Mouse (Mus musculus) heart, embryonic 12.5 days (tissue): Measurements from ENCODE around the gene A230050P20Rik. TPM values are rescaled to one million over a fixed set of nuclear protein-coding genes. Genes with fewer than 3 reads are reported as not detected.

ENCODE experiments used
- ATAC-seq: fragments of 200-750 bp; cut with Nextera tagmentation; 2 replicates; pipeline ENCODE4 v1.8.0; 2017; ENCODE audit warnings: moderate TSS enrichment, moderate library complexity; ENCODE audit not compliant: insufficient number of reproducible peaks, low FRiP score
- H3K27ac ChIP-seq: fragments of 300-500 bp; sonication (generic); 2 replicates; pipeline ENCODE4 v1.5.1; 2016; ENCODE audit warnings: mild to moderate bottlenecking, moderate library complexity; ENCODE audit not compliant: poor library complexity, severe bottlenecking
- H3K27me3 ChIP-seq: fragments of 300-500 bp; sonication (generic); replicated peaks from 2 replicates; pipeline ENCODE4 v1.6.1; 2016; ENCODE audit warnings: mild to moderate bottlenecking, moderate library complexity
- H3K36me3 ChIP-seq: fragments of 300-500 bp; sonication (generic); 2 replicates; pipeline ENCODE4 v1.6.1; 2016; ENCODE audit warnings: mild to moderate bottlenecking, moderate library complexity
- H3K4me1 ChIP-seq: fragments of 300-500 bp; sonication (generic); replicated peaks from 2 replicates; pipeline ENCODE4 v1.6.1; 2016; ENCODE audit warnings: mild to moderate bottlenecking
- H3K4me2 ChIP-seq: fragments of 300-500 bp; sonication (generic); 2 replicates; pipeline ENCODE4 v1.6.1; 2016; ENCODE audit warnings: mild to moderate bottlenecking, moderate library complexity
- H3K4me3 ChIP-seq: fragments of 300-500 bp; sonication (generic); 2 replicates; pipeline ENCODE4 v1.5.1; 2016; ENCODE audit warnings: mild to moderate bottlenecking
- H3K9ac ChIP-seq: fragments of 300-500 bp; sonication (generic); 2 replicates; pipeline ENCODE4 v1.6.1; 2016; ENCODE audit warnings: mild to moderate bottlenecking, moderate library complexity
- H3K9me3 ChIP-seq: fragments of 300-500 bp; sonication (generic); replicated peaks from 2 replicates; pipeline ENCODE4 v1.6.1; 2016; ENCODE audit warnings: mild to moderate bottlenecking, moderate library complexity
- WGBS: fragments of 180-500 bp; shearing (Covaris S2); methylation state at CpG from one replicate; pipeline ENCODE4 v1.1.7; 2016; 5-methylcytosine and 5-hydroxymethylcytosine counted together
- polyA plus RNA-seq: library from polyadenylated mRNA; unstranded; fragments of >200 nt; fragmentation: Nextera tagmentation; extraction: Ambion mirVana; gene quantifications from 2 replicates; pipeline ENCODE4 v1.2.1, GENCODE M21; 2016

A230050P20Rik gene
- polyA plus RNA-seq, 1 experiment from 2014 or later: 7.1 TPM

DNA sequence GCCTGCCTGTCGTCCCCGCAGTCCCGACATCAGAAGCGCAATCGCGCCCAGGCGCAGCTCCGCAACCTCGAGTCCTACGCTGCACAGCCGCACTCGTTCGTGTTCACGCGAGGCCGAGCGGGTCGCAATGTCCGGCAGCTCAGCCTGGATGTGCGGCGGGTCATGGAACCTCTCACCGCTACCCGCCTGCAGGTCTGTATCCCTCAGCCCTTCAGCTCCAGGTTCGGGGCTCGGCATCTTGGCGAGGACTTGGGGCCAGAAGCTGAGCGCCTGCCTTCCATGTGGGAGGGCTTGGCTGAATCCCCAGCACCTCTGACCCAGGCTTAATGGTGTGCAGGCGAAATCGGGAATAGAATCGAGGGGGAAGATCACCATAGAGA lies 19.9 kb downstream of the A230050P20Rik start:
- H3K4me3 ChIP-seq: peak overlapping the region; percentile 87
- WGBS: 0% methylated on average over 30 of the region's 30 CpGs
- peaks cover 42% of the 10 kb centered on the region for H3K36me3 ChIP-seq
- 0 out of 2 replicates have a peak, but pooled peaks cover 6% of the 10 kb centered on the region for H3K9me3 ChIP-seq
- H3K4me1 ChIP-seq: peaks cover 8% of the 10 kb centered on the region
- H3K4me2 ChIP-seq: peak overlapping the region; percentile 74
- H3K27me3 ChIP-seq: no peaks in the 10 kb centered on the region
- H3K27ac ChIP-seq: peak overlapping the region; percentile 84; the same call in 1 of the 2 replicates
- ATAC-seq: peak; percentile 33
- peak overlapping the region; percentile 88 for H3K9ac ChIP-seq

DNA sequence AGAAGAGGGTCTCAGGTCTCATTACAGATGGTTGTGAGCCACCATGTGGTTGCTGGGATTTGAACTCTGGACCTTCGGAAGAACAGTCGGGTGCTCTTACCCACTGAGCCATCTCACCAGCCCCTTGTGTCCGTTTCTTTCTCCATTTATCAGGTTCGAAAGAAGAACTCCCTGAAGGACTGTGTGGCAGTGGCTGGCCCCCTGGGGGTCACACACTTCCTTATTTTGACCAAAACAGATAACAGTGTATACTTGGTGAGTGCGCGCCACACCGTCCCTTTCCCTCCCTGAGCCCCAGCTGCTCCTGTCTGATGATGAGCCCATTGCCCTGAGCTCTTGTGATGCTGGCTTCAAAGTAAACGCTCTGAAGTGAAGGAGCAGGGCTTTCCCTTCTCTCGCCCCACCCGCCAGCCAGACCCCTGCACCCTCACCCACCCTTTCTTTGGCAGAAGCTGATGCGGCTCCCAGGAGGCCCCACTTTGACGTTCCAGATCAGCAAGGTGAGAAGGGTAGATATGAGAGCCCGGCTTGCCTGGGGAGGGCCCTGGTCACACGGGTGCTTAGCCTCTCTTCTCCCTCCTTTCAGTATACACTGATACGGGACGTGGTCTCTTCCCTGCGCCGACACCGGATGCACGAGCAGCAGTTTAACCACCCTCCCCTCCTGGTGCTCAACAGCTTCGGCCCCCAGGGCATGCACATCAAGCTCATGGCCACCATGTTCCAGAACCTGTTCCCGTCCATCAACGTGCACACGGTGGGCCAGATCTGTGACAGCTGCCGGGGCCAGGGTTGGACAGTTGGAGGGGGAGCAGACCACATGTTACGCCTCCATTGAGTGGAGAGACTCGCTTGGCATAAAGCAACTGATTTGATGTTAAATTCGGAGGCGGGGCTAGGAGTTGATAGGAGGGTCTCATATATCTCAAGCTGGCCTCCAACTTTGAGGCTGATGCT lies 21.0 kb downstream of the A230050P20Rik start:
- Histone ChIP-seq H3K4me2 (peak overlapping the region; percentile 74), H3K4me3 (peak overlapping the region; percentile 87), H3K9ac (0 out of 2 replicates have a peak overlapping the region, but pooled peaks have one; percentile 2), H3K27me3 (no peaks in the 10 kb centered on the region), H3K4me1 (peaks cover 8% of the 10 kb centered on the region), H3K36me3 (peaks cover 53% of the 10 kb centered on the region), H3K9me3 (0 out of 2 replicates have a peak, but pooled peaks cover 6% of the 10 kb centered on the region), H3K27ac (no peak overlapping the region)
- no peak for ATAC-seq
- WGBS: 75% methylated on average over 29 of the region's 29 CpGs

DNA sequence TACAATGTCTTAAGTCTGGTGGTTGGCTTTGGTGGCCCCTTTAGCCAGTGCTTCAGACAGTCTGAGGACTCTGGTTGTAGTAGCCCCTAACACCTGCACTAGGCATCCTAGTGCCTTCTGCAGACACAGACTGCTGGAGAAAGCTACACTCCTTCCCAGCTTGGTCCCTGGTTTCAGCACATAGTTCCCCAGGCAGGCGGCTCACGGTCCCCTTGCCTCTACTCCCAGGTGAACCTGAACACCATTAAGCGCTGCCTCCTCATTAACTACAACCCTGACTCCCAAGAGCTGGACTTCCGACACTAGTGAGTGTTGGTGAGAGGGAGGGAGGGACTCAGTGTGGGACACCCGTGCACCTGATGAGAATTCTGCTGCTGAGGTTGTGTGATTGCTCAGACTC lies 22.0 kb downstream of the A230050P20Rik start:
- no peak overlapping the region for H3K9ac ChIP-seq
- no peak overlapping the region for H3K27ac ChIP-seq
- H3K27me3 ChIP-seq: no peaks in the 10 kb centered on the region
- H3K4me3 ChIP-seq: no peak overlapping the region
- H3K36me3 ChIP-seq: peaks cover 62% of the 10 kb centered on the region
- ATAC-seq: no peak
- WGBS: 90% methylated on average over 5 of the region's 5 CpGs
- peaks cover 8% of the 10 kb centered on the region for H3K4me1 ChIP-seq
- H3K9me3 ChIP-seq: no peaks in the 10 kb centered on the region
- H3K4me2 ChIP-seq: no peak overlapping the region

DNA sequence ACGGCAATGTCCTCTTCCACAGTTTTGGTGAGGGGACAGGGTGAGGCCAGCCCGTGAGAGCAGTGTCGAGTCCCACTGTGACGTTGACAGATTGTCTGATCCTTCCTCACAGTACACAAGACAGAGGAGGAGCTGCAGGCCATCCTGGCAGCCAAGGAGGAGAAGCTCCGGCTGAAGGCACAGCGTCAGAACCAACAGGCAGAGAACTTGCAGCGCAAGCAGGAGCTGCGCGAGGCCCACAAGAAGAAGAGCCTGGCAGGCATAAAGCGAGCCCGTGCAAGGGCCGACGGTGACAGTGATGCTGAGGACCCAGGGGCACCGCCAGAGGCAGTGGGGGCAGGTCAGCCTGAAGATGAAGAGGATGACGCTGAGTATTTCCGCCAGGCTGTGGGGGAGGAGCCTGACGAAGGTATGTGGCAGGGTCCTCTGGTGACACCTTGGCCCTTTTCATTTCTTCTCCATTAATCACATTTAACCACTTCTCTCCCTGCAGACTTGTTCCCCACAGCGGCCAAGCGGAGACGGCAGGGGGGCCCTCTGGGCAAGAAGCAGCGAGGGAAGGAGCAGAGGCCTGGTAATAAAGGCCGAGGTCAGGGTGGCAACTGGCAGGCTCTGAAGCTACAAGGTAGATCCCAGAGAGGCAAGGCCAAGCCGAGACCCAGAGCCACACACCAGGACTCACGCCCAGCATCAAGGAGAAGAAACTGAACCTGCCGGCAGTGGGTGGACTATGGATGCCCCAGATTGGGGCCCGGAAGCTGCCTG lies 23.1 kb downstream of the A230050P20Rik start:
- Histone ChIP-seq H3K4me2 (no peak overlapping the region), H3K4me1 (peaks cover 8% of the 10 kb centered on the region), H3K27ac (no peak overlapping the region), H3K9ac (no peak overlapping the region), H3K27me3 (no peaks in the 10 kb centered on the region), H3K4me3 (no peak overlapping the region), H3K9me3 (no peaks in the 10 kb centered on the region), H3K36me3 (peaks cover 72% of the 10 kb centered on the region)
- ATAC-seq: no peak
- WGBS: 78% methylated on average over 26 of the region's 26 CpGs

DNA sequence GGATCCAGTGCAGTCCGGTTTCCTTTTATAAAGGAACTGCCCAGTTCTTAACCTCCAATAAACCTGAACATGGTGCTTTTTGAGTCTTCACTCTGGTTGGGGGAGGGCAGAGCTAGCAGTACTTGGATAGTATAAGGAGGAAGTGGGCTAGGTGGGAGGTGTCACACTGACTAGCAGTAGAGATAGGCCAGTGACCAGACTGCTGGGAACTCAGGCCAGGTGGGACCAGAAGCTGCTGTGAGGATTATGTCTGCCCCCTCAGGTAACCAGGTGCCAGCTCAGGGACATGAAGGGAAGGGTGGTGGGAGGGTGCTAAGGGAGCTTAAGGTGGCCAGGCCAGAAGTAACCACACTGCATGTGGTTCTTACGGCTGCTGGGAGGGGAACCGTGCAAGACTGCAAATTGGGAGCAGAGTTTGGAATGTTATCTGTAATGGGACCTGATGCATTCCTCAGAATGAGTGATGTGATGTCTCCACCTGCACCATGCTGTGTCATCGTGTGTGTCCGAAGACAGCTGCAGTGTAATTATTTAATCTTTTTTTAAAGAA lies 23.7 kb downstream of the A230050P20Rik start:
- Histone ChIP-seq H3K9ac (no peak overlapping the region), H3K4me3 (no peak overlapping the region), H3K4me1 (peaks cover 13% of the 10 kb centered on the region), H3K27ac (no peak overlapping the region), H3K36me3 (peaks cover 79% of the 10 kb centered on the region), H3K9me3 (no peaks in the 10 kb centered on the region), H3K4me2 (no peak overlapping the region), H3K27me3 (no peaks in the 10 kb centered on the region)
- 61% methylated on average over 5 of the region's 5 CpGs for WGBS
- no peak for ATAC-seq

DNA sequence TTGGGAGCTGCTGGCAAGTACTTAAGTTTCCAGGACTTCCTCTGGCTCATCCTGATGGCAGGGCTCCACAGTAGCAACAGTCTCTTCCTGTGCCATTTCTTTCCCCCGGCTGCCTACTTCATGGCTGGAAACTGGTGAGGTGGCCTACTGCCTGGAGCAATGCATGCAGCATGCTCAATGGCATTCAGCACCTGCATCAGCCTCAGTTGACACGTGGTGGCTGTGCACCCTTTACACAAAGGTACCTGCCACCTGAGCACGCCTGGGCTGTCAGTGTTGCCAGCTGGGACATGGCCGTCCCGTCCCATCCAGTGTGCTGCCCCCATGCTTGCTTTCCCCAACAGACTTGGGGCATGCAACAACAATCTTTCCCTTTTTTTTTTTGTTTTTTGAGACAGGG lies 24.6 kb downstream of the A230050P20Rik start:
- WGBS: 61% methylated on average over 5 of the region's 5 CpGs
- Histone ChIP-seq H3K36me3 (peaks cover 80% of the 10 kb centered on the region), H3K27me3 (no peaks in the 10 kb centered on the region), H3K9ac (no peak overlapping the region), H3K27ac (no peak overlapping the region), H3K9me3 (no peaks in the 10 kb centered on the region), H3K4me3 (no peak overlapping the region), H3K4me1 (peaks cover 20% of the 10 kb centered on the region), H3K4me2 (no peak overlapping the region)
- no peak for ATAC-seq

DNA sequence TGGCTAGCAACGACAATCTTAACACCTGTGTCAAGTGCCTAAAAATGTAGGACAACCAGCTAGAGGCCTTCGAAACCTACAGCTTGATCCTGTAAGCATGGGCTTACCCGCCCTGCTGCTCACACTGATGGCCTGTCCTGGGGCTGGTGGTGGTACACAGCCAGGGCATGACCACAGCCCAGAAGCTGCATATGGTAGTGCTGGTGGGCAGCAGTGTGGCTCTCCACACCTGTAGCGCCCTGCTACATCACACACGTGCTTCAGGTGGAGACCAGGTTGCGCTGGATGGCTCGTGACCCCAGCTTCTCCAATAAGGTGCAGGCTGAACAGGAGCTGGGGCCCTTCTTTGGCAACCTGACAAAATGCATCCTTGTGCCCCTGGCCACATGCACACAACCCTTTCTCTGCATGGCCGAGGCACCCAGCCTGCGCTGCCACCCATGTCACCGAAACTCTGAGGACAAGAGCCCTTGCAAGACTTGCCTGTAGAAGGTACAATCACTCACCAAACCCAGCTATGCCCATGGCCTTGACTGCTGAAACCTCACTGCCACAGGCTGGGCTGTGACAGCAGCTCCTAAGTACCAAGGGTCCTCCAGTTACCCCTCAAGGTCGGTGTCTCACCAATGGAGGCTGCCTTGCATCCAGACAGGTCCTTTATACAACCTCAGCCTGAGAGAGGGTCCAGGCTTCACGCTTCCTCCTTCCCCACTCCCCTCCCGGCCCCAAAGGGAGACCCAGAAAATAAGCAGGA lies 25.3 kb downstream of the A230050P20Rik start:
- H3K27ac ChIP-seq: no peak overlapping the region
- no peak overlapping the region for H3K4me2 ChIP-seq
- peaks cover 20% of the 10 kb centered on the region for H3K4me1 ChIP-seq
- H3K9me3 ChIP-seq: no peaks in the 10 kb centered on the region
- peaks cover 80% of the 10 kb centered on the region for H3K36me3 ChIP-seq
- H3K4me3 ChIP-seq: no peak overlapping the region
- WGBS: 85% methylated on average over 13 of the region's 13 CpGs
- H3K9ac ChIP-seq: no peak overlapping the region
- ATAC-seq: no peak
- no peaks in the 10 kb centered on the region for H3K27me3 ChIP-seq

DNA sequence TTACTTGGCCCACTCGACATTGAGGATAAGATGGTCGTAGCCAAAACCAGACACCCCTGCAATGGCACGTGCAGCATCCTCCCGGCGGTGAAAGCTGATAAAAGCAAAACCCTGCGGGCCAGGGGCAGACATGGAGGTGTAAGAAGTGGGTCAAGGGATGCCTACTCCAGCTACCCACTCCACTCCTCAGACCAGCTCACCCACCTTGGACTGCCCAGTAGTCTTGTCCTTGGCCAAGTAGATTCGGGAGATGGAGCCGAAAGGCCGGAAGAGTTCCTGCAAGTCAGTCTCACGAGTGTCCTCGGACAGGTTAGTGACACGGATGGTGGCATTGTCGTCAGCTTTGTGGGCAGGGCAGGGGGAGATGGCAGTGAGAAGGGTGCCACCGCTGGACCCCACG lies 26.2 kb downstream of the A230050P20Rik start:
- no peak overlapping the region for H3K4me2 ChIP-seq
- H3K4me3 ChIP-seq: no peak overlapping the region
- no peak overlapping the region for H3K27ac ChIP-seq
- H3K9me3 ChIP-seq: no peaks in the 10 kb centered on the region
- H3K9ac ChIP-seq: no peak overlapping the region
- ATAC-seq: no peak
- H3K4me1 ChIP-seq: peaks cover 14% of the 10 kb centered on the region
- peaks cover 75% of the 10 kb centered on the region for H3K36me3 ChIP-seq
- WGBS: 86% methylated on average over 15 of the region's 15 CpGs
- H3K27me3 ChIP-seq: no peaks in the 10 kb centered on the region

DNA sequence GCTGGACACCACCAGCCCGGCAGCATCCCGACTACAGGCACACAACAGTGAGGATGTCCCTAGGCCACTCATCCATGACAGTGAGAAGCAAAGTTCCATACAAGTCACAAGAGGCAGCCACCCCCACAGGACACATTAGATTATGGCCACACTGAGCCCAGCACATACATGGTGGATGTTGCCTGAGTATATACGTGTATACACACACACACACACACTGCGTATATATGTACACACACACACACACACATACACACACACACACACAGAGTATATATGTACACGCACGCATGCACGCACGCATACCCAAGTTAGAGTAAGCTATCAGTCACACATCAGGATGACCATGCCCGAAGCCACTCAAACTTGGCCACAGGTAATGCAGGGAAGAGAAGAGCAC lies 26.9 kb downstream of the A230050P20Rik start:
- WGBS: 93% methylated on average over 9 of the region's 9 CpGs
- Histone ChIP-seq H3K4me1 (peaks cover 12% of the 10 kb centered on the region), H3K27me3 (no peaks in the 10 kb centered on the region), H3K9me3 (no peaks in the 10 kb centered on the region), H3K4me3 (no peak overlapping the region), H3K9ac (no peak overlapping the region), H3K4me2 (no peak overlapping the region), H3K36me3 (peaks cover 67% of the 10 kb centered on the region), H3K27ac (no peak overlapping the region)
- ATAC-seq: no peak

DNA sequence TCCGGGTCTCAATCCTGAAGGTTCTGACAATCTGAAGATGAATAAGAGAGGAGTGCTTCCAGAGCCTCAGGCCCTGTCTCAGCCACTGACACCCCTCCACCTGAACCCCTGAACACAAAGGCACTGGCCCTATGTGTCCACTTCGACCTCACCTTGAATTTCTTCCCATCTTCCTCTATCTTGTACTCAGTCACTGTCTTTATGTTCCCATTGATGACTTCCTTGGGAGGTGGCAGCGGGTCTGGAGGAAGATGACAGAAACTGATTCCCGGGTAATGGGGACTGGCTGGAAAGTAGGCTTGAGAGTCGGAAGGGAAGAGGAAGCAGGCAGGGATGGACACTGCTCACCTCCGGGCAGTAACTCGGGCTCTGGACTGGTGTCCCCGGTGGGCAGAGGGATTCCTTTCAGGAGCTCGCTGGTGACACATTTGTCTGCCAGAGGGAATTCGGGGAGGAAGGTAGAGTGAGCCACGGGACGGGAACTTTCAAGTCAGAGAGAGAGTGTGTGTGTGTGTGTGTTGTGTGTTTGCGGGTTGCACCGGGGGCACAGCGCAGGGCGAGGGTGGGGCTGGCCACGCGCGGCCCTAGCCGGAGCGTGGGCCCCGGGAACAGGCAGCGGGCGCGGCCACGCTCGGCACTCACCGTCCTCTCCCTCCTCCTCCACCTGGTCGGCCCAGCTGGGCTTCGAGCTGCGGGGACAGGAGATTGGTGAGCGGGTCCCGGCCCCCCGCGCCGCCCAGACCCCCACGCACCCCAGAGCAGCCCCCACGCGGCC lies 29.5 kb downstream of the A230050P20Rik start:
- Histone ChIP-seq H3K4me1 (peaks cover 25% of the 10 kb centered on the region), H3K4me3 (peak overlapping the region; percentile 91), H3K9ac (peak overlapping the region; percentile 96), H3K36me3 (peaks cover 42% of the 10 kb centered on the region), H3K27ac (peak overlapping the region; percentile 37; the same call in 1 of the 2 replicates), H3K27me3 (no peaks in the 10 kb centered on the region), H3K9me3 (no peaks in the 10 kb centered on the region), H3K4me2 (peak overlapping the region; percentile 96)
- WGBS: 3% methylated on average over 38 of the region's 39 CpGs
- ATAC-seq: peak; percentile 71
